Mouse (Mus musculus): ENCODE data around the gene Gm20538. TPM values are rescaled to one million over a fixed set of nuclear protein-coding genes. Genes with fewer than 3 reads are reported as not detected.

Gm20538 gene
- polyA plus RNA-seq, 1 experiment = not detected

DNA sequence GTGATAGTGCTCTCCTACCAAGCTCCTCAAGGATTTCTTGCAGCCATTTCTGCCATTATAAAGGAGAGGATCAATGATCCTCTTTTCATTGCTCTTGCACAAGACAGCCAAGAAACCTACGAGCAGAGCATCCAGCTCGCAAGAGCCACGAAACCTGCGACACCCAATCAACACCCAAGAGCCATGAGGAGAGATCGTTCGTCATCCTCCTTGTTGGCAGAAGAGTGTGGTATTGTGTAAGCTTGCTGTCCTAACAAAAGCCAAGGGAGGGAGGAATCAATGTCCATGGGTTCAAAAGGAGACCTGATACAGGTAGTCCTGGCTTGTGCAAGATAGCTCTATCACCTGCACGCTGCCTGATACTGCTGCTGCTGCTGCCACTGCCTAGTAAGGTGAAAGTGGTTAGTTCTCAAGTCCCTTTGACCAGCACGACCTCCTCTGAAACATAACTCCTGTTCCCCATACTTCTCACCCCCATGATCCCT lies 9.9 kb downstream of the Gm20538 start:
- DNase-seq (ENCODE audit: low read depth, low spot score) = no peak
- 86% methylated on average over 8 of the region's 8 CpGs for WGBS

DNA sequence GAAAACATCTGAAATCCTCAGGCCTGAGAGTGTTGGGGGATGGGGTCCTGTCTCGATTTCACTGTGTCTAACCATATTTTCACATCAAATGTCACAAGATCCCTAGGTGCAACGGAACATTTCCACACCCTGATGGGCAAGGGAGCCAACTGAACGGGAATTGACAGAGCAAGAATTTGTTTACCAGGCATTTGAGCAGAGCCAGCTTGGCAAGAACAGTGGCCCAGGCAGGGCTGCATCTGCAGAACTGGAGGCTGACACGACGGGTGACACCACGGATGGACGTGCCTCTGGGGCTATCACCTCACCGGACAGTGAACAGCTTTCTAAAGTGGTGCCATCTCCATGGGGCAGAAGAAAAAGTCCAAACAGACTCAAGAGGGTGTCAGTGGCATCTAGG lies 15.2 kb downstream of the Gm20538 start:
- no peak for DNase-seq (ENCODE audit: low read depth, low spot score)
- 78% methylated on average over 8 of the region's 8 CpGs for whole genome bisulfite sequencing

DNA sequence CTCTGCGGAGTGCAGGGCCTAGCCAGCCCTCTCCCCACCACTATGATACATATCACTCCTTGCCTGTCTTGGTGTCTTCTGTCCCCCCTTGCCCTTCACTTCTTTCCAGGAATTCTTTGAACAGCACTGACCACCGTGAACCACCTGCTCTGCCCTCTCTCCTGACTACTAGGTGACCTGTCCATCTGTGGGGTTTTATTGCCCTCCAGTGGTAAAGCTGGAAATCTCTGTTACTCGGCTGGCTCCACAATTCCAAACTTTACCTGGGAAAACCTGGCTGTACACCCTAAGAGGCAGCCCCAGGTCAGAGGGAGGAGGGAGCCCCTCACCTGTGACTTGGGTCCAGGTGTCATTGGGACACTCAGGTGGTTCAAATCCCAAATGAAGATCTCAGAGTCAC lies 17.3 kb downstream of the Gm20538 start:
- WGBS = 35% methylated on average over 3 of the region's 3 CpGs
- DNase-seq (ENCODE audit: low read depth, low spot score) = no peak

DNA sequence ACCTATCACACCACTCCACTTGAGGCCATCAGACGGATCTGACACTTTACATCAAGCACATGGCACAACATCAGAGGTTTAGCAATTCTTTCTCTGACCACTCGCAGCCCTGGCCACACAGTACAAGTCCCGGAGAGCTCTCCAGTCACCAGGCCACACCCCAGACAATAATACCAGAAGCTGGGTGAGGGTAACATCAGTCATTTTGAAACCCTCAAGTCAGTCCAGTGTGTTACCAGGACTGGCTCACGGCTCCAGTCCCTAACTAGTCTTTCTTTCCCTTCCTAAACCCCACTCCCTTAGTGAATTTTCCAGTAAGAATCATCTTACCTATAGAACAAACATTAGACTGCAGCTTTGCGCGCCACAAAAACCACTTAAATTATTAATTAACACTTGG lies 22.6 kb downstream of the Gm20538 start:
- no peak for DNase-seq (ENCODE audit: low read depth, low spot score)
- WGBS = 84% methylated on average over 6 of the region's 6 CpGs

DNA sequence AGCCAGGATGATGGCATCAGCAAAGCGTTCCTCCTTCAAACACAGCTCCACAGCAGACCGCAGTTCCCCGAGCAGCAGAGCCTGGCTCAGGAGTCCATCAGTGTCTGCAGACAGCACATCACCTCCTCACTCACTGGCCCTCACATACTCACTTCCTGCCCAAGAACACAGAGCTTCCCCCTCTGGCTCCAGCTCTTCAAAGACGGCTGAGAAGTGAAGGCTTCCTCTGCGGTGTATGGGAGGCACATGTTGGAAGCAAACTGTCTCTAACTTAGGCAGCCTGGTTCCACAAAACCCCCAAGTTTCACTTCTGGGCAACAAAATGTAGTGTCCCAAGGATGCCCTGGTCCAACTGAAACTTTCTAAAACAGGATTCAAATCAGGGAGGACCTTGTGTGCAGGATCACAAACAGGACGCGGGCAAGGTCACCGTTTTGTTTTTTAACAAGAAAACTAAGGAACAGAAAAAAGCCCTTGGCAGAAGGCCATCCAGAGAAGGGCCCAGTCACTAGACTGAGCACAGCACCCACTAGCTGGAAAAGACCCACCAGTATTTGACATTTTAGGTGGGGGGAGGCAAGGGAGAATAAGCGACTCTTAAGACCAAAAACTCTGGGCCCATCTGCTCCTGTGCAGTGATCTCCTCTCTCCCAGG lies 27.0 kb downstream of the Gm20538 start:
- WGBS = 67% methylated on average over 9 of the region's 9 CpGs
- DNase-seq (ENCODE audit: low read depth, low spot score) = no peak

DNA sequence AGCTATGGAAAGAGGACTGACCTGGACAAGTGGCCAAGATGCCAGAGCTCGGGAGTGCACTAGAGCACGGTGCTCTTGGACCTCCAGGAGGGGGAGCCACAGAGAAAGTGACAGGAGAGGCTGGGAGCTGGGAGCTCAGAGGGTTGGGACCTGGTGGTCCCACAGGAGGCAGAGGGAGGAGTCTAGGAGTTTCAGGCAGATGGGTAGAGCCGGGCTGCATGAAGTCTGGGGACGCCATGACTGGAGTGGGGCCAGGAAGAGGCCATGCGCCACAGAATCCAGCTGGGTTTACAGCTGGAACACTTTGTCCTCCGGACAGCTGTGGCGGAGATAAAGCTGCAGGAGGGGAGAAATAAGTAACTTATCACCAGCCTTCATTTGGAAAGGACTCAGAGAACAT lies 33.5 kb downstream of the Gm20538 start:
- no peak for DNase-seq (ENCODE audit: low read depth, low spot score)
- WGBS = 16% methylated on average over 7 of the region's 7 CpGs

DNA sequence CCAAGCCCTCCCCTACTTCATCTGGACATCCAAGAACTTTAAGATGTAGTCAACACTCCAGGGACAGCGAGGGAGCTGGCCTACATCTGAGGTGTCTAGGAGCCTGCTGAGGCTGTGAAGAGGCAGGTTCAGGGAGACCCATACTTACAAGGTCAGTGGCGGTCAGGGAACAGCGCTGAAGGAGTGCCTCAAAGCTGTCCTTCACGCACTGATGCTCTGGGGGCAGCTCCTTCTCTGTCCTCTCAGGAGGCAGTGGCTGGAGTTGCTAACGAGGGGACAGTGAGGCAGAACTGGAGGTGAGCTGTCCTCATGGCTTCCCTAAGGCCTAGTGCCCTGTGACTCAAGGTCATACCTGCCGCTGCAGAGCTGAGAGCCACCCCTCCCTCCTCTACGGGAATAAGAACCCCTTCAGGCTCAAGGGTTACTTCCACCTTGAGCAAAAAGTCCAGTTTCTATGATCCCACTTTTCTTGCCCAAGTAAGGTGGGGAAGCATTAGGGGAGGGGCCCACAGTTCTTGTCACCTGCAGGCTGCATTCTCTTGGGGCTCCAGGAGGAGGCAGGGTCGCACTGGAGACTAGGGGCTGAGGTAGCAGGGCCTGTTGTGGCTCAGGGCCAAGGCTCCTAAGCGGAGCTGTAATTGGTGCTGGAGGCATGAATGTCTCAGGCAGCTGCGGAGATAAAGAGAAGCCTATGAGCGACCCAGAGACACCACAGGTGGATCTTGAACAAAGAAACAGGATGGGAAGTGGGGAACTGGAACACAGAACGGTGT lies 34.4 kb downstream of the Gm20538 start:
- 71% methylated on average over 12 of the region's 12 CpGs for WGBS
- no peak for DNase-seq (ENCODE audit: low read depth, low spot score)

DNA sequence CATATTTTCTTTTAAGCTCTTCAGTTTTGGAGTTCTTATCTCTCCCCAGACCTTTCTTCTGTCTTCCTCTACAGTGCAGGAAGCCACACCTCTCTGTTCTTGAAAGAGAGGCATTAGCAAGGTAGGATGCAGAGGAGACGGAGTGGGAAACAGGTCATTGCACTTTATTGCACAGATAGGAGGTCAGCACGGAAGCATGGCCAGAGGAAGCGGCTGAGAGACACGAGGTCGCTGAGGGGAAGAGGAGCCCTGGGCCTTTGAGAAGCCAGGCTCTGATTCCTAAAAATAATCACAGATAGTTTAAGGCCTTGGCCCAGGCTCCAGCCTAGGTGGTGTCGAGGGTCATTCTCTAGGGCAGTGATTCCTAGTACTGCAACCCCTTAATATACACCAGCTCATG lies 36.9 kb downstream of the Gm20538 start:
- 65% methylated on average over 6 of the region's 6 CpGs for WGBS
- DNase-seq (ENCODE audit: low read depth, low spot score) = no peak

DNA sequence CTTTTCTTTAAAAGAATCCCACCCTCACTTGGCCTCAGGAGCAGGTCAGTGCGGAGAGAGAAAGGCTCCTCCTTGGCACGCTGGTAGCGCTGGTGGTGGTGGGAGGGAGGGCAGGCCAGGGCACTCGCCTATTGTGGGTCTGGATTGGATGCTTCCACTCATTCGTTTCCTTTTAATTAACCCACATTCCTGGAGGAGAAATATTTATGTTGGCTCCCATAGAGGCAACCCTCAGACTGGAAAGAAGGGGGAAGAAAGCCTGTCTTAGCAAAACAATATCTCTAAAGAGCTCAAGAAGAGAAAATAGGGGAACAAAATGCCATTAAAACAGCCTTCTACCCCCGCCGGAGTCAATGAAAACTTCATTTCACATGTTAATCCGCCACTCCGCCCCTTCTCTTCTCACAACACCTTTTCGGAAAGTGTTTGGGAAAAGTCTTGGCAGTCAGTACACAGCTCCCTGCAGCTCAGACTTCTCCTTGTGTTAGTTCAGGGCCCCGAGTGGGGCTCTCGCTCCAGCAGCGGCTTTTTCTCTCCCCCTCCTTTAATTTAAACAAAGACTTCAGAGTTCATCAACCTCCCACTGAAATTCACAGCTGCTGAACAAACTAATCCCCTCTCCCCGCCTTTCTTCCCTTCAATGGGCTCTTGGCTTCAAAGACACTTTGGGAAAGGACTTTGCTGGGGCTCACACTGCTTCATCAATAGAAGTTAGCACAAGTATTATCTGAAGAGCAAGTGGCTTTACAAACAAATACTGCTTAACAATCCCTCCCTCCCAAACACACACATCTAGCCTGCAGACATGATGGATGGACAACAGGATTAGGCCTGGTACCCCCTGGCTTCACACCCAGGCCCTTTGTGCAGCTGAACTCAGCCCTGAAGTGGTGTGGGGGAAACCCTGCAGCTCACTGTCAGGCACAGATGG lies 37.8 kb downstream of the Gm20538 start:
- WGBS = 52% methylated on average over 14 of the region's 14 CpGs

DNA sequence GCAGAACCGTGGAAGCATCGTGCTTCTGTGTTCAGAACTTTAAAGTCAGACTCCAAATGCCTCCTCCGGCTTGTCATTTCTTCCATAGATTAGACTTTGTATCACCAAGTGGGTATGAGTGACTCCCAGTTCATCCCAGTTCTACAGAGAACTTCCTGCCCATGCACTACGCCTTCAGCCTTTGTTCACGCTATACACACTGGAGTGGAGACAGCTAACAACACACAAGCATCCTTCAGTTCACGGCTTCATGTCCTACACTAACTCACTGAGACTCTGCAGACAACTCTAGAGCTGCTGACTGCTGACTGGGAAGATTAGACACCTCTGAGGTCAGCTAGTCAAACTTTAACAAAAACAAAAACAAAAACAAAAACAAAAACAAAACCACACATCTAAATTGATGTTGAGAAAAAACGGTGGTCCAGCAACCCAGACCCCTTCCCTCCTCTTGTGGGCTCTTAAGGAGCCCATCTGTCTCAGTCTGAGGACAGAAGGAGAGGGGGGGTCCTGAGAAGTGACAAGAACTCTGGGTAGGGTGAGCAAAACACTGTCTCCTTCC lies 38.6 kb downstream of the Gm20538 start:
- 49% methylated on average over 7 of the region's 7 CpGs for WGBS
- no peak for DNase-seq (ENCODE audit: low read depth, low spot score)

More for the DNA sequence above, 37.8 kb downstream of the Gm20538 start:
- DNase-seq (ENCODE audit: low read depth, low spot score) = no peak

DNA sequence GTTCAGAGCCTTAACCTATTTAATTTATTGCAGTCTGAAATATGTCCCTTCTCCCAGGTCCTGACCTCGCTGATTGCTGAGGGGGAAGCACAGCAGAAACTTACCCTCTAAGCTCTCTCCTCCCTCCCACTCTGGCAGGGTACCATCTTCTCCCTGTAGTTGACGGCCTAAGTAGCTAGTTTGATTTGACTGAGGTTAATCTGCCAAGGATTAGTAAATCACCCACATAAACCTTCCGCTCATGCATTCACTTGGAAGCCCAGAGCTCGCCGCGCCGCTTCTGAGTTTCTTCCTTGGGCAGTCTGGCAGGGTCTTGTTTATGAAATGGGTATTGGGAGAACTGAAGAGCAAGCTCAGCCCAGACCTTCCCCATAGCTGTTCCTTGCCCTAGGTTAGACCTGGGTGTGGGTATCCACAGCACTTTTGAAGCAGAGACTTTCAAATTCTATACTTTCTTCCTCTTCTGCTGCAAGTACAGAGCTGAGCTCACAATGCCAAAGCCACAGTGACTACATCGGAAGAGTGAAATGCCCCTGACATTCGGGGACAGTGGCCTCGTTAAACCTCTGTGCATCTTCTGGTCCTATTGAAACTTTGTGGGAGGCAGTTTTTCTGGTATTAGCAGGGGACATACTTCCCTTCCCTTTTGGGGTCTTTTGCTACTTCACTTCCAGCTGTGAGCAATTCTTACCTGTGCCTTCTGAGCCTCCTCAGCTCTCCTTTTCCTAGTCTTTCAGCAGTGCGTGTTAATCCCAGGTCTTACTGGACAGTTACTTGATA lies 39.4 kb downstream of the Gm20538 start:
- WGBS = 54% methylated on average over 11 of the region's 11 CpGs

DNA sequence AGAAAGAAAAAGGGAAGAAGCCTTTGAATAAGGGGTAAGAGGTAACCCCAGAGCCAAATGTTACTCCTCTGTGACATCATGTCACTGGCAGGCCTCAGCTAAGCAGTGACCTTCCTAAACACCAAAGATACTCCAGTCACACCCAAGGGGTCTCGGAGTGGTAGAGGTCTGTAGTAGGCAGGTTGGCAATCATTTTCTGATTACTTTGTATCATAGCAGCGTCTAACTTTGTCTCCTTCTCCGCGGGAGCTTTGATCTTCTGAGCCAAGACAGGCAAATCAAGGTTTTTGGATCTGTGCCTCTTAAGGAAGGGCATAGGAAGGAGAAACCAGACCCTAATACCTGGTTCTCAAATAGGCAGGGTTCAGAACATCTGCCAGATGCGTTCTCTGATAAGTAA lies 40.0 kb downstream of the Gm20538 start:
- DNase-seq (ENCODE audit: low read depth, low spot score) = no peak
- WGBS = 60% methylated on average over 5 of the region's 5 CpGs

More for the DNA sequence above, 39.4 kb downstream of the Gm20538 start:
- DNase-seq (ENCODE audit: low read depth, low spot score) = no peak

DNA sequence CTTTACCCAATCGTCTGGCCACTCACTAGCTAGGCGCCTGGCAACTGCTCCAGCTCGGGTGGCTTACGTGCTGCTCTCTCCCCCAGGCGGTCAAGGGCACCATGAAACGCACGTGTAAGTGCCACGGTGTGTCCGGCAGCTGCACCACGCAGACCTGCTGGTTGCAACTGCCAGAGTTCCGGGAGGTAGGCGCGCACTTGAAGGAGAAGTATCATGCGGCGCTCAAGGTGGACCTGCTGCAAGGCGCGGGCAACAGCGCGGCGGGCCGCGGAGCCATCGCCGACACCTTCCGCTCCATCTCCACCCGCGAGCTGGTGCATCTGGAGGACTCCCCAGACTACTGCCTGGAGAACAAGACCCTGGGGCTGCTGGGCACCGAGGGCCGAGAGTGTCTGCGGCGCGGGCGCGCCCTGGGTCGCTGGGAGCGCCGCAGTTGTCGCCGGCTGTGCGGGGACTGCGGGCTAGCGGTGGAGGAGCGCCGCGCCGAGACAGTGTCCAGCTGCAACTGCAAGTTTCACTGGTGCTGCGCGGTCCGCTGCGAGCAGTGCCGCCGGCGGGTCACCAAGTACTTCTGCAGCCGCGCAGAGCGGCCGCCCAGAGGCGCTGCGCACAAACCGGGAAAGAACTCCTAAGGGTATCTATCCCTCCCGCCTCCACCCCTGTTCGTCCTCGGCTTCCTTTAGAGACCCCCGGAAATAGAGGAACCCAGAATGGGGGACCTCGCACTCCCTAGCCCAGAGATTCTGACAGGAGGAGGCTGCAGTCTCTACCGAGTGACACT lies 41.0 kb downstream of the Gm20538 start:
- no peak for DNase-seq (ENCODE audit: low read depth, low spot score)

DNA sequence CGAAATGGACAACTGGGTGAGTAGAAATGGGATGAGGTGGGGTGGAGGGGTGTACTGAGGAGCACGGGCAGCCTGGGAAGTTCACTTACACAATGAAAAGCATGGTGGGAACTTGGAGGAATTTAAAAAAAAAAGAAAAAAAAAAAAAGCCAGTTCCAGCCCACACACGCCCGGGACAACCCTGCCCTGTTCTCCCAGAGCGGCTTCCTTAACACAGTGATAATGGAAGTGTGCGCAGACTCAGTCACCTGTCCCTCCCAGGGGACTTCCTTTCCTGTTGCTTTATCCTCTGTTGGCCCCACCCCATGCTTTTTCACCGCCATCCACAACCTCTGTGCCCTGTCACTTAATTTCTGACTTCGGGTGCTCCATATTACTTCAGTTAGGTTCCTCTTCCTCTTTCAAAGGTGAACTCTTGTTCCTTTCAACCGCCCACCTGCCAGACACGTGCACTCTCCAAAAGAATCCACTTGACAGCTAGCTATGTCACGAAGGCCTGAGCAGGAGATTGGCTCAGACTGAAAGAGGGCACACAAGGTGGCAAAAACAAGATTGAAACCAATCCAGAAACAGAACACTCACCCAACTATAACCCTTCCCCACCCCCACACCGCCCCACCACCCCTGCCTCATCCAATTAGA lies 42.0 kb downstream of the Gm20538 start:
- DNase-seq (ENCODE audit: low read depth, low spot score) = no peak
- WGBS = 11% methylated on average over 12 of the region's 12 CpGs

More for the DNA sequence above, 41.0 kb downstream of the Gm20538 start:
- WGBS = 3% methylated on average over 66 of the region's 66 CpGs

DNA sequence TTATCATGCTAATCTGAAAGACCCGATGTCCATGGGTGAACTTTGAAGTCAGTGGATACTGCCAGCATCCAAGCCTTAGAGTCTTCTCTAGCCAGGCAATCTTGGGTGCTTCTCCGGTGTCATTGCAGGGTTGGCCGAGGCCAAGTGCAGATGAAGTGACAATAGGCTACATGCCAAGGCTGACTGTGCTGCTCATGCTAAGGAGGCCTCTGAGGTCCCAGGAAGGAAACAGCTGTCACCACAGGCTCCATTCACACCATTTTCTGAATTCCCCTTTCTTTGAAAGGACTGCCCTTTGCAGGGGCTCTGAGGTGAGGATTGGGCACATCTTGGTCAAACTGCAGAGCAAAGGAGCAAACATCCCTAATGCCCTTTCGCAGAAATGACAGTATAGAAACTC lies 49.9 kb downstream of the Gm20538 start:
- no peak for DNase-seq (ENCODE audit: low read depth, low spot score)
- 70% methylated on average over 4 of the region's 4 CpGs for WGBS

DNA sequence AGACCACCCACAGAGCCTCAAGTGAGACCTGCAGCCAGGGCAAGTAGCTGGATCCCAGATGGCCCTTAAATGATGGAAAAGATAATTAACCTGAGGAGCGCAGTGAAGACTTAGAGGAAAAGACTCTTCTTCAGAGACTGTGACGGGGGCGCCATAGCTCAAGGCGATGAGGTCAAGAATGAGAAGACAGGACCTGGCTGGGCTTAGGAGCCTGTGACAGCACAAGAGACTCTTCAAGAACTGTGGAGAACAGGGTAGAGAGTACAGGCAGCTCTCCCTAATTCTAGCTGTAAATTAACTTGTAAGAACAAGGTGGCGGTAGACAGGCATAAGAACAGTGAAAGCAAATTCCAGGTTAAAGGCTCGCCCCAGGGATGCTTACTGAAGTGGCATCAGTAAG lies 50.7 kb downstream of the Gm20538 start:
- no peak for DNase-seq (ENCODE audit: low read depth, low spot score)
- 87% methylated on average over 6 of the region's 6 CpGs for WGBS

DNA sequence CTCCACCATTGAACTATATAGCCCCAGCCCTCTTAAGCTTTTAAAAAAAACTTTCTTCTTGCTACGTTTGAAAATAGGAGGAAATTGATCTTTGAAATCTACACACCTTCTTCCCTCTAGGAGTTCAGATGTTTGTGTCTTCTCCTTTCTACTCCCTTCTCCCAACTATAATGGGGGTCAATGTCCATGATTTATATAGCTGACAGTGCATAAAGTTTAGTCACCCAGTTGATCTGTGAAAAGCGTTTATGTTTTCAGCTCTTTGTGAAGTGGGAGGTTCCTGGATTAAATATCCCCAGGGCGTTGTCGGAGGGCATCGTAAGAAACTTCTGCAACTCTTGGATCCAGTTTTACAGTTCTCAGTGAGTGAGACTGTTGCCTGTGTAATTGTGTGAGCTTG lies 52.4 kb downstream of the Gm20538 start:
- DNase-seq (ENCODE audit: low read depth, low spot score) = peak; percentile 54
- 14% methylated on average over 5 of the region's 5 CpGs for WGBS

DNA sequence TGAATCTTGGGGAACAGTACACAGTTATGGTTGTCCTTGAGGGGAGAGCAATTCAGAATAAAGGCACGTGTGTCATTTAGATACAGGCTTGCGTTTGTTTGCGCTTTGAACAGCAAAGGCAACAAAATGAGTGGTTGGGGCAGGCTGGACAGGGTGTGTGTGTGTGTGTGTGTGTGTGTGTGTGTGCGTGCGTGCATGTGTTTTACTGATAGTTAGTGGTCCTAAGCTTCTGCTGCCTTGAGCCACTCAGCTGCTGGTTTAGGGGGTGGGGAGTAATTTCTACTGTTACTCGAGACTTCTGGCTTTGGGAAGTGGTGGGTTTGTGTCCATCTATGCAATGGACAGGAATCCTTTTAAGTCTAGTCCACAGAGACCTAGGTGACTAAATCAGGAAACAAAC lies 53.7 kb downstream of the Gm20538 start:
- 19% methylated on average over 6 of the region's 6 CpGs for WGBS
- DNase-seq (ENCODE audit: low read depth, low spot score) = no peak
